Mouse (Mus musculus): Measurements from ENCODE around the gene Ttl.

Gene Ttl

GRCm38 (mm10) chr2:129065437-129066282 is at the start of gene Ttl:
Ttl (plus strand) TSS chr2:129065942.
- in situ Hi-C loops (cut with MboI, MseI), result no loop called here

- in situ Hi-C loops (cut with MboI, MseI), result no loop called here
Measured at GRCm38 (mm10) chr2:129020106-129020505, 45.6 kb upstream of the Ttl start.

- in situ Hi-C loops (cut with MboI, MseI), result no loop called here
Measured at GRCm38 (mm10) chr2:129024820-129025219, 40.9 kb upstream of the Ttl start.

- in situ Hi-C loops (cut with MboI, MseI), result no loop called here
Measured at GRCm38 (mm10) chr2:129035381-129035780, 30.4 kb upstream of the Ttl start.

DNA sequence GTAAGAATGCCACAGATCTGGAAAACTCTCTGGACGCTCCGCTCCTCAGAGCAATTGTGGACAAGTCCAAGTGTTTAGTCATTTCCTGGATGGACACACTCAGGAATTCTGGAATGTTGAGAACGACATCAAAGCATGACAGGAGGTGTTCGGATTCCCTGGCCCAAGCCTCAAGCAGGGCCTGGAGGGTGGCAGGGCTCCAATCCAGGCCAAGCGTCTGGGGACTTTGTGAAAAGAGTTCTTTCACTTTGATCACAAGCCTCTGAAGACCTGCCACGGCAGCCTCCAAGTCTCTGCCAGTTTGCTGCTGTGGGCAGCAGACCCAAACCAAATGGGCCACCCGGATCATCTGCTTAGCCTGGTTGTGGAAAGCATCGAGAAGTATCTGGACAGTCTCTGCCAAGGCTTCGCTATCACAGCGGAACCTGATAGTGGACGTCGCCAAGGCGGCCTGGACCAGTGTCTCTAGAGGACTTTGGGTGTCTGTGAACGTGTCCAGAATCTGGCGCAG is 27.3 kb upstream of the Ttl start:
- in situ Hi-C loops (cut with MboI, MseI), result no loop called here

DNA sequence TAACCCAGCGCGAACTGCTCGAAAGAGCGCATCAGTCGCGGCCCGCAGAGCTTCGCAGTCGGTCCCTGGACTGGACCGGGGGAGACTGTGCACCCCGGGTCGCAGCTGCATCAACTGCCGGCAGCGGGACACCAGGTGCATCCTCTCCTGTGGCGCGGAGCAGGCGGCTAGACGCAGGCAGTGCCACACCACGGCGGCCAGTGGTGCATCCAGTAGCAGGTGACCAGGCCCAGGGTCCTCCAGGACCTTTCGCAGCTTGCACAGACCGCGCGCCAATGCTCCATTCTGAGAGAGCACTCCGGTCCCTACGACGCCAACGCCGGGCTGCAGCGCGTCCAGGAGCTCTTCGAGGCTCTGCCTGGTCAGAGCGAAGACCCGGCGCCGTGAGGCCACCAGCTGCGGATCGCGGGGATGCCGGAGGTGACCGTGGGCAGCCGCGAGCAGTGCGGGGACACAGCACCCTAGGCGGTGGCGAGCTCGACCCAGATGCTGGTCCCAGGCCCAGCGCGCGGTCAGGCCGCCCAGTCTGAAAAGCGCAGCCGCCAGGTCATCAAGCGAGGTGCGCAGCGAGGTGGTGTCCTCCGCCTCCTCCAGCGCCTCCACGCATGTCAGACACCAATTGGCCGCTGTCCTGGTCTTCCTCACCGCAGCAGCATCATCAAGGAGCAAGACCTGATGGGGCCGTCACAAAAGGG is 26.7 kb upstream of the Ttl start:
- in situ Hi-C loops (cut with MboI, MseI), result no loop called here

GRCm38 (mm10) chr2:129040567-129040966 is 25.2 kb upstream of the Ttl start:
- in situ Hi-C loops (cut with MboI, MseI), result no loop called here

DNA sequence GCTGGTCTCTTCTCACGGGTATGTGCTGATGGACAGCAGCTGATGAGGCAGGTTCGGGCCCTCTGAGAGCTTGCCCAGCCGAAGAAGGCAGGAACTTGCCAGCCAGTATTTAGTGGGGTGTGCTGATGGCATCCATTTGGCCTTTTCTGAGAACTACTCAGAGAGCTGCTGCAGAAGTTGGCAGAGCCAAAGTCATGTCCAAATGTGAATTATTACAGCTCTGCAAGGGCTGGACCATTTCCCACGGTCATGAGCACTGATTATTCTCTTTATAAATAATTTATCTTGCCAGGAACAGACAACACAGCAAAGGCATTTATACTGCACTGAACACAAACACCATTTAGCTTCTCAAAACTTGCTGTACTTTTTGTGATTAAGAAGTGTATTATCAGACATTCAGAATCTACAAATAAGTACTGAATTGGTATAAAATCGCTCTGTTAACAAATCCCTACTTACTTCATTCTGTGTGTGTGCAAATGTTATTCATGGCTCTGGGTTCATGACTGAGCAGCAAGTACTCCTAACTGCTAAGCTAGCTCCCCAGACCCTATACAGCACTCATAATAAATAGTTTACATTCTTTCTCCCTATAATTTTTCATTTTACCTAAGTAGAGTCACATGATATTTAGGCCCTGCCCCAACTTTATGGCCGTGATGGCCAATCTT is 19.4 kb upstream of the Ttl start:
- in situ Hi-C loops (cut with MboI, MseI), result no loop called here

GRCm38 (mm10) chr2:129046846-129047196 is 18.9 kb upstream of the Ttl start:
- in situ Hi-C loops (cut with MboI, MseI), result no loop called here

DNA sequence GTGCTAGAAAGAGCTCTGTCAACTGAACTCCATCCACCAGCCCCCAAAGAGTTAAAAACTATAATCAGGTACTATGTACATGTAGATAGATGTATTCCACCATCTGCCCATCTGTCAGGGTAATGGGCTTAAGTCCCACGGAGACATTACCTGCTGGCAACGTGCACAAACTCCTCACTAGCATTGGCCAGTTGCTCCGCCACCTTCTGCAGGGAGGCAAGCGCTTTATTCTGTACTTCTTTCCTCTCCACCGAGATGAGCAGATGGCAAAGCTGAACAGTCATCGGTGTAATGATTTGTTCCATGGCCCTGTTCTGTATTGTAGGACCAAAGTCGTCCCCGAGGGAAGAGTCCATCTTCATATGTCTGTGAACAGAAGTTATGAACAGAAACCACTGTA is 17.9 kb upstream of the Ttl start, which contains the start of gene Vinac1:
Vinac1 (minus strand) TSS at position 362 of the 400 bp plus-strand sequence.
- in situ Hi-C loops (cut with MboI, MseI), result no loop called here

DNA sequence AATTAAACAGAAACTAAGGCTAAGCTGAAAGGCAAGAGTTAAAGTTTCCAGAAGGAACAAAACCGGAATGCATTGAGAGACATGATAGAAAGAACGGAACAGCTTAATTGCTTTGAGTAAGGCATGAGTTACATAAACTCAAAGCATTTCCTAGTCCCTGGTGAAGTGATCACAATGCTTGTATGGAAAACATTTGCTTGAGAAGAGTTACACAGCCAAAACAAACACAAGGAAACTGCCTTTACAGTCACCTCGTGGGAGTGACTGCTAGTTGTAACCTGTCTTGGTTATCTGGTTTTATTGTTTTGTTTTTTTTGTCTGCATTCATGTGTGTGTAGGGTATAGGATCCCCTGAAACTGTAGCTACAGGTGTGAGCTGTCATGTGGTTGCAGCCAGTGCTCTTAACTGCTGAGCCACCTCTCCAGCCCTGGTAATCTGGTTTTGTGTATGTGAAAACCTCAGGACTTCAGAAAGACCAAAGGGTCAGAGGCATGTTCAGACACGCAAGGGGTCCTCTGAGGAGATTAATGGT is 13.2 kb upstream of the Ttl start:
- in situ Hi-C loops (cut with MboI, MseI), result no loop called here

DNA sequence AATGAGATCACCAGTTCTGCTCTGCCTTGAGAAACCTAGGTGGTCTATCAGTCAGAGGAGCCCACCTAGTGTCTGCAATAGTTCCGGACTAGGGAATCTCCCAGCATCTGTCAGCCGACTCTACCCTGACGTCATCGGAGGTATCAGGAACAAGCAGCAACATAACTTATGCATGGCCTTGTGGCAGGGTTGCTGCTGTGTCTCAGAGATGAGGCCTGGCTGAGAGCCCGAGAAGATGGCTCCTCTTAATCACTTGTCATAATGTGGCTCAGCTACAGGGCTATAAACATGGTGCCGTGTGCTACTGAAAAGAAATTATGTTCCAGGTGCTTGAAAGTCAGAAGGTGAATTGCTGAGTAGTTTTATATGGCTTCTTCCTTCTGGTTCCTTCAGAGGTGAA is 10.0 kb upstream of the Ttl start:
- in situ Hi-C loops (cut with MboI, MseI), result loop anchor here (5.0 kb wide), 1 partner anchor 108 kb away; no protein-coding TSS in a partner anchor

- in situ Hi-C loops (cut with MboI, MseI), result loop anchor here (5.0 kb wide), 1 partner anchor 109 kb away; no protein-coding TSS in a partner anchor
Measured at GRCm38 (mm10) chr2:129056597-129056996, 9.1 kb upstream of the Ttl start.

GRCm38 (mm10) chr2:129057256-129057655 is 8.5 kb upstream of the Ttl start:
- in situ Hi-C loops (cut with MboI, MseI), result loop anchor here (5.0 kb wide), 1 partner anchor 110 kb away; no protein-coding TSS in a partner anchor

DNA sequence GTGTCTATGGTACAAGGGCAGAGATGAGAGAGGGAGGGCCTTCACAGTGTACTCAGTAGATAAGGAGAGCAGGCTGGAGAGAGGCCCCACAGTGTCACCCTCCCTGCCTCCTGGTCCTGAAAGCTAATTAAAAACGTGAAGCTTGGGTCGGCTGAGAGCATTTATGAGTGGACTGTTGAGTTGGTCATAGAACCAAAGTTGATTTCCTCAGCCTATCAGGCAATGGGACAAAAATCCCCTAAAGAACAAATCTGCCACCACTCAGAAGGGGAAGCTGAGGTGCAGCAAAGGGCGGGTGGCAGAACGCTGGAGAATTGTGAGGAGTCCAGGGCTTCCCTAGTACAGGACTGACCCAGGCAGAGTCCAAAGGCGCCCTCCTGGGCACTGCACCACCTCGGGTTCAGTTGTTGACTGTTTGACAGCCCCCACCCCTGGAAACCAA is 7.8 kb upstream of the Ttl start:
- in situ Hi-C loops (cut with MboI, MseI), result loop anchor here (5.0 kb wide), 1 partner anchor 111 kb away; no protein-coding TSS in a partner anchor

DNA sequence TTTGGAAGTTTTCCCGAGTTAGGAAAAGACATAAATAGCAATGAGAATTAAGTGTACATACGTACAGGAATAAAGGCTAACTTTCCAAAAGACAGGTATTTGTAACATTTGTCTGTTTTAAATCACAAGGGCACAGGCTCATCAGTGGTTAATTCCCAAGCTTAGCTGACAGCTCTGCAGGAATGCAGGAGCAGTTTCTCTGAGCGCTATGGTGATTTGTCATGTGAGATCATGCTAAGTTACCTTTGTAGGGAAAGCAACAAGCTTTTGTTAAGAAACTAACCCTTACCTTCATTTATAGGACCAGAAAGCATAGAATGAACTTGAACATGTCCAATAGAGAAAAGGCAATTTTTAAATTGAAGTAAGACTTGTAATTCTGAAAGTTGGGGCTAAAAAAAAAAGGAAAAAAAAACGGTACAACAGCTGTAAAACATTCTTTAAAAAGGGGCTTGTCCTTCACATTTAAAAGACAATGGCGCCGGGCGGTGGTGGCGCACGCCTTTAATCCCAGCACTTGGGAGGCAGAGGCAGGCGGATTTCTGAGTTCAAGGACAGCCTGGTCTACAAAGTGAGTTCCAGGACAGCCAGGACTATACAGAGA is 4.2 kb upstream of the Ttl start:
- in situ Hi-C loops (cut with MboI, MseI), result no loop called here

- in situ Hi-C loops (cut with MboI, MseI), result no loop called here
Measured at GRCm38 (mm10) chr2:129066326-129066725, 584 bp downstream of the Ttl start.

DNA sequence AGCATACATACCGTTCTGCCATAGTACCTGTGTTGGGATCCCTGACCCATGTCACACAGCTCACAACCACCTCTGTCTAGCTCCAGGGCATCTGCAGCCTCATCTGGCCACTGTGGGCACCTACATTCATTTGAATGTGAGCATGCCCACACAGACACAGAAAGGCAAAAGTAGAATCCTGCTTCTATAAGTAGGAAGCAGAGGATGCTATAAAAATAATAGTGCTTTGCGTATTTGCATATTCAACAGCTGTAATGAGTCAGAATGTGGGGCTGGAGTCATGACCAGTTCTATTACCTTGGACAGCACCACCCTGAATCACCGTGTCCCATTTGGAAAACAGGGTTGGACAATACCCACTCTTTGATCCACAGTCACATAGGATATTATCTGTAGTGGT is 4.6 kb downstream of the Ttl start:
- in situ Hi-C loops (cut with MboI, MseI), result no loop called here

DNA sequence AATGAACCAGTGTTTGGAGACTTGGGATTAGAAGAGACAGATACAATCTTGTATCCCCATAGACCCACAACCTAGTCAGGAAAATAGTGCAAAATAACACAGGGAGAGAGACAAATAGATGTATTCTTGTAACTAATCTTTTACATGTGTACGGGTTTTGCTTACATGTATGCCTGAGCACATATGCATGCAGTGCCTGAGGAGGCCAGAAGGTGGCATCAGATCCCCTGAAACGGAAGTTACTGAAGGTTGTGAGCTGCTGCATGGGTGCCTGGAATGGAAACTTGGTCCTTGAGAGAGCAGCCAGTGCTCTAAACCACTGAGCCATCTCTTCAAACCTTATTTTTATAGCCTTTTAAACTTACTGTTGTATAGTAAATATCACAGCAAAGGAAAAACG is 12.6 kb downstream of the Ttl start:
- in situ Hi-C loops (cut with MboI, MseI), result no loop called here

DNA sequence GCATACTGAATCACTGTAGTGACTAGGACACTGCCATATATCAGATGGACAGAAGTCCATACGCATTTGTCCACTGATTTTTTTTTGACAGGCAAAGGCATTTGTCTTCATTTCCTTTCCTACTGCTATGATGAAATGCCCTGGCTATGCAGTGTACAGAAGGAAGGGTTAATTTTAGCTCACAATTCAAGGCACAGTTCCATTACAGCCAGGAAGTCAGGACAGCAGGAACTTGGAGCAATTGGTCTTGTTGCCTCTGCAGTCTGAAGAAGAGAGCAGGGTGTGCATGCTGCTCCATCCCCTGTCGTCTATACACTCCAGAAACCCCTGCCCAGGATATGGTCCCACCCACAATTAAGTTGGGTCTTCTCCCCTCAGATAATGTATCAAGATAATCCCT is 13.5 kb downstream of the Ttl start:
- in situ Hi-C loops (cut with MboI, MseI), result no loop called here

GRCm38 (mm10) chr2:129081097-129081496 is 15.4 kb downstream of the Ttl start:
- in situ Hi-C loops (cut with MboI, MseI), result no loop called here
